Mouse (Mus musculus) embryonic facial prominence, embryonic 12.5 days (tissue): ENCODE results near the gene Ldlrad3. TPM values are rescaled to one million over a fixed set of nuclear protein-coding genes. Genes with fewer than 3 reads are reported as not detected.

Experiments used
- ATAC-seq: fragments of 200-750 bp; cut with Nextera tagmentation; 2 replicates; pipeline ENCODE4 v1.8.0; 2017; ENCODE audit not compliant: insufficient number of reproducible peaks, insufficient read depth, low FRiP score, low TSS enrichment
- H3K27ac ChIP-seq: fragments of 300-500 bp; sonication (generic); 2 replicates; pipeline ENCODE4 v1.5.1; 2016; ENCODE audit warnings: mild to moderate bottlenecking
- H3K27me3 ChIP-seq: fragments of 300-500 bp; sonication (generic); 2 replicates; pipeline ENCODE4 v1.6.1; 2016; ENCODE audit warnings: mild to moderate bottlenecking, moderate library complexity
- H3K36me3 ChIP-seq: fragments of 300-500 bp; sonication (generic); 2 replicates; pipeline ENCODE4 v1.6.1; 2016; ENCODE audit warnings: mild to moderate bottlenecking
- H3K4me1 ChIP-seq: fragments of 300-500 bp; sonication (generic); 2 replicates; pipeline ENCODE4 v1.6.1; 2016
- H3K4me2 ChIP-seq: fragments of 300-500 bp; sonication (generic); replicated peaks from 2 replicates; pipeline ENCODE4 v1.6.1; 2016; ENCODE audit warnings: mild to moderate bottlenecking, moderate library complexity
- H3K4me3 ChIP-seq: fragments of 300-500 bp; sonication (generic); 2 replicates; pipeline ENCODE4 v1.5.1; 2016; ENCODE audit warnings: mild to moderate bottlenecking
- H3K9ac ChIP-seq: fragments of 300-500 bp; sonication (generic); 2 replicates; pipeline ENCODE4 v1.6.1; 2016; ENCODE audit warnings: mild to moderate bottlenecking, moderate library complexity
- H3K9me3 ChIP-seq: fragments of 300-500 bp; sonication (generic); 2 replicates; pipeline ENCODE4 v1.6.1; 2016; ENCODE audit warnings: mild to moderate bottlenecking, moderate library complexity
- WGBS: fragments of 180-500 bp; shearing (Covaris S2); methylation state at CpG from one replicate; pipeline ENCODE4 v1.1.7; 2016; 5-methylcytosine and 5-hydroxymethylcytosine counted together
- polyA plus RNA-seq: library from polyadenylated mRNA; unstranded; fragments of >200 nt; fragmentation: Nextera tagmentation; extraction: Ambion mirVana; gene quantifications from 2 replicates; pipeline ENCODE4 v1.2.1, GENCODE M21; 2016

The Ldlrad3 gene
- polyA plus RNA-seq, 1 experiment from 2014 or later = 55.7 TPM

GRCm38 (mm10) chr2:102002408-102002973 is 183.7 kb downstream of the Ldlrad3 start:
- no peak overlapping the region for H3K4me3 ChIP-seq
- 52% methylated on average over 12 of the region's 12 CpGs for WGBS
- H3K4me2 ChIP-seq = no peak overlapping the region
- H3K4me1 ChIP-seq = peaks cover 48% of the 10 kb centered on the region
- 0 out of 2 replicates have a peak, but pooled peaks have one; percentile 29 for ATAC-seq
- H3K27ac ChIP-seq = peak overlapping the region; percentile 74
- no peak overlapping the region for H3K9ac ChIP-seq
- no peaks in the 10 kb centered on the region for H3K9me3 ChIP-seq
- H3K27me3 ChIP-seq = no peaks in the 10 kb centered on the region
- H3K36me3 ChIP-seq = no peaks in the 10 kb centered on the region

GRCm38 (mm10) chr2:102001661-102002060 is 184.5 kb downstream of the Ldlrad3 start:
- Histone ChIP-seq H3K4me2 (no peak overlapping the region), H3K36me3 (no peaks in the 10 kb centered on the region), H3K4me3 (no peak overlapping the region), H3K9me3 (no peaks in the 10 kb centered on the region), H3K9ac (no peak overlapping the region), H3K27ac (no peak overlapping the region), H3K27me3 (no peaks in the 10 kb centered on the region), H3K4me1 (peaks cover 45% of the 10 kb centered on the region)
- 9% methylated on average over 1 of the region's 1 CpGs for WGBS
- no peak for ATAC-seq

- H3K9ac ChIP-seq = no peak overlapping the region
- no peak overlapping the region for H3K4me3 ChIP-seq
- no peak for ATAC-seq
- H3K36me3 ChIP-seq = no peaks in the 10 kb centered on the region
- WGBS = 67% methylated on average over 11 of the region's 11 CpGs
- H3K4me2 ChIP-seq = no peak overlapping the region
- no peaks in the 10 kb centered on the region for H3K9me3 ChIP-seq
- no peak overlapping the region for H3K27ac ChIP-seq
- H3K4me1 ChIP-seq = peaks cover 25% of the 10 kb centered on the region
- H3K27me3 ChIP-seq = no peaks in the 10 kb centered on the region
These were observed 187.1 kb downstream of the Ldlrad3 start for GRCm38 (mm10) chr2:101998911-101999572.

- no peak for ATAC-seq
- no peaks in the 10 kb centered on the region for H3K9me3 ChIP-seq
These were observed 189.2 kb downstream of the Ldlrad3 start for GRCm38 (mm10) chr2:101997013-101997412.

GRCm38 (mm10) chr2:101992574-101993310 is 193.4 kb downstream of the Ldlrad3 start:
- no peak overlapping the region for H3K4me2 ChIP-seq
- ATAC-seq = no peak
- no peaks in the 10 kb centered on the region for H3K27me3 ChIP-seq
- H3K9me3 ChIP-seq = no peaks in the 10 kb centered on the region
- 81% methylated on average over 9 of the region's 9 CpGs for WGBS
- H3K36me3 ChIP-seq = no peaks in the 10 kb centered on the region
- no peak overlapping the region for H3K27ac ChIP-seq
- H3K4me3 ChIP-seq = no peak overlapping the region
- H3K4me1 ChIP-seq = no peaks in the 10 kb centered on the region
- no peak overlapping the region for H3K9ac ChIP-seq

More at GRCm38 (mm10) chr2:101997013-101997412, 189.2 kb downstream of the Ldlrad3 start:
- Histone ChIP-seq H3K9ac (no peak overlapping the region), H3K27ac (no peak overlapping the region), H3K4me3 (no peak overlapping the region), H3K4me2 (no peak overlapping the region), H3K27me3 (no peaks in the 10 kb centered on the region), H3K36me3 (no peaks in the 10 kb centered on the region), H3K4me1 (peaks cover 6% of the 10 kb centered on the region; the same call in 1 of the 2 replicates)
- 76% methylated on average over 11 of the region's 11 CpGs for WGBS

GRCm38 (mm10) chr2:101991726-101992125 is 194.5 kb downstream of the Ldlrad3 start:
- WGBS = 83% methylated on average over 2 of the region's 2 CpGs
- H3K27ac ChIP-seq = no peak overlapping the region
- H3K4me2 ChIP-seq = no peak overlapping the region
- no peak overlapping the region for H3K4me3 ChIP-seq
- H3K27me3 ChIP-seq = no peaks in the 10 kb centered on the region
- H3K36me3 ChIP-seq = no peaks in the 10 kb centered on the region
- no peak for ATAC-seq
- no peak overlapping the region for H3K9ac ChIP-seq
- H3K9me3 ChIP-seq = no peaks in the 10 kb centered on the region
- no peaks in the 10 kb centered on the region for H3K4me1 ChIP-seq

GRCm38 (mm10) chr2:101986344-101987087 is 199.7 kb downstream of the Ldlrad3 start:
- no peak overlapping the region for H3K4me2 ChIP-seq
- no peaks in the 10 kb centered on the region for H3K36me3 ChIP-seq
- H3K9me3 ChIP-seq = no peaks in the 10 kb centered on the region
- no peak overlapping the region for H3K9ac ChIP-seq
- no peaks in the 10 kb centered on the region for H3K27me3 ChIP-seq
- no peak overlapping the region for H3K27ac ChIP-seq
- no peak overlapping the region for H3K4me3 ChIP-seq
- peaks cover 23% of the 10 kb centered on the region for H3K4me1 ChIP-seq
- ATAC-seq = no peak
- WGBS = 74% methylated on average over 3 of the region's 3 CpGs

GRCm38 (mm10) chr2:101983853-101984543 is 202.2 kb downstream of the Ldlrad3 start:
- no peak for ATAC-seq
- Histone ChIP-seq H3K4me1 (peaks cover 36% of the 10 kb centered on the region), H3K36me3 (no peaks in the 10 kb centered on the region), H3K27ac (peak overlapping the region; percentile 51), H3K27me3 (no peaks in the 10 kb centered on the region), H3K4me2 (no peak overlapping the region), H3K9me3 (no peaks in the 10 kb centered on the region), H3K9ac (no peak overlapping the region), H3K4me3 (no peak overlapping the region)
- 76% methylated on average over 9 of the region's 9 CpGs for WGBS

GRCm38 (mm10) chr2:101983082-101983852 is 202.9 kb downstream of the Ldlrad3 start:
- H3K36me3 ChIP-seq = no peaks in the 10 kb centered on the region

GRCm38 (mm10) chr2:101981964-101982498 is 204.2 kb downstream of the Ldlrad3 start:
- H3K9me3 ChIP-seq = no peaks in the 10 kb centered on the region
- H3K4me3 ChIP-seq = no peak overlapping the region
- 82% methylated on average over 6 of the region's 6 CpGs for WGBS
- H3K4me2 ChIP-seq = no peak overlapping the region
- ATAC-seq = no peak
- peaks cover 51% of the 10 kb centered on the region for H3K4me1 ChIP-seq
- 0 out of 2 replicates have a peak overlapping the region, but pooled peaks have one; percentile 51 for H3K27ac ChIP-seq
- H3K9ac ChIP-seq = no peak overlapping the region
- H3K36me3 ChIP-seq = no peaks in the 10 kb centered on the region
- no peaks in the 10 kb centered on the region for H3K27me3 ChIP-seq

More at GRCm38 (mm10) chr2:101983082-101983852, 202.9 kb downstream of the Ldlrad3 start:
- peak; percentile 70; the same call in 1 of the 2 replicates for ATAC-seq
- H3K27me3 ChIP-seq = no peaks in the 10 kb centered on the region
- H3K27ac ChIP-seq = peak overlapping the region; percentile 51
- peaks cover 42% of the 10 kb centered on the region for H3K4me1 ChIP-seq
- no peak overlapping the region for H3K4me3 ChIP-seq
- H3K9me3 ChIP-seq = no peaks in the 10 kb centered on the region
- WGBS = 12% methylated on average over 15 of the region's 15 CpGs
- H3K9ac ChIP-seq = no peak overlapping the region
- H3K4me2 ChIP-seq = no peak overlapping the region
